Mouse (Mus musculus) left cerebral cortex, postnatal 36 days (tissue): ENCODE results near the gene Hsd11b1. TPM values are rescaled to one million over a fixed set of nuclear protein-coding genes. Genes with fewer than 3 reads are reported as not detected.

Experiments used
- DNase-seq, 2 experiments: peaks; one replicate each; pipeline ENCODE4 v3.0.0; 2021 to 2022; ENCODE audit warnings: low spot score in 2 of 2, mixed read lengths in 1 of 2
- intact Hi-C: fragments of 180-260 bp; cut with DNase I; formaldehyde crosslinking; loops from one replicate; pipeline ENCODE4 v1.15.1; 2025
- total RNA-seq, 2 experiments: library from RNA; stranded (reverse); gene quantifications; 2 replicates each; pipeline ENCODE4 v1.2.3; 2021

Gene Hsd11b1
- total RNA-seq, 2 experiments from 2014 or later = 14.2 to 26.7 TPM

DNA sequence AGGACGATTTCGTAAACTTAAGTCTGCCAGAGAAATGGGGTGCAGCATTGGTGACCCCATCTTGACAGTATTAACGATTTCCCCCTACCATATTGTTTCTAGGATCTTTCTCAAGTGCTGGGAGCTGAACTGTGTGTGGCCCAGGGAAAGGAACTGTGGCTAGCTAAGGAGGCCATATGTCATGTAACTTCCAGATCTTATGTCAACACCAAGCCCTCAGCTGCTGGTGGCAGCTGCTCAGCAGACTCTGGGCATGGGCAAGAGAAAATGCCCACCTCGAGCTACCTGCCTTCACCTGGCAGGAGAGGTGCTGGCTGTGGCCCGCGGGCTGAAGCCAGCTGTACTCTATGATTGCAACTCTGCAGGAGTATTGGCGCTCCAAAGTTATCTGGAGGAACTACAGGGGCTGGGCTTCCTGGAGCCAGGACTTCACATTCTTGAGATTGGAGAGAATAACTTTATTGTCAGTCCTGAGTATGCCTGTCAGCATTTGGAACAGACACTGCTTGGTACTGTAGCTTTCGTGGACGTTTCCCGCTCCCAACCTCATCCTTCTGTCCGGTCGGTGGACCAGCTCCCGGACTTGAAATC is 89.6 kb downstream of the Hsd11b1 start:
- intact Hi-C loops = no loop called here
- no peak for DNase-seq

DNA sequence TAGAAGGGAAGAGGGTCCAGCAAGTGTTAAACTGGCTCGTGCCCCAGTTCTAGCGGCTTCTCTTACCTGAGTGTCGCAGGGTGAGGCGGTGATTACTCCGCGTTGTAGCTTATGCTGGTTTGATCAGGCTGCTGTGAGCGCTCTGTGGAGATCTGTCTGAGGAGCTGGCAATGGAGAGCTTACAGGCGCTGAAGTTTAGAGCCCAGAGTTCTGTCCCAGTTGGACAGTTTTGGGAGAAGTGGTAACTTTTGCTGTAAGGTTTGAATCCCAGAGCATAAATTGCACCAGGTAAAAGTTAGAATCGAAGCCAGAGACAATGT is 90.1 kb downstream of the Hsd11b1 start:
- intact Hi-C loops = loop anchor here (1.0 kb wide), 1 partner anchor 43 kb away; the partner anchor contains the start of gene Diexf

DNA sequence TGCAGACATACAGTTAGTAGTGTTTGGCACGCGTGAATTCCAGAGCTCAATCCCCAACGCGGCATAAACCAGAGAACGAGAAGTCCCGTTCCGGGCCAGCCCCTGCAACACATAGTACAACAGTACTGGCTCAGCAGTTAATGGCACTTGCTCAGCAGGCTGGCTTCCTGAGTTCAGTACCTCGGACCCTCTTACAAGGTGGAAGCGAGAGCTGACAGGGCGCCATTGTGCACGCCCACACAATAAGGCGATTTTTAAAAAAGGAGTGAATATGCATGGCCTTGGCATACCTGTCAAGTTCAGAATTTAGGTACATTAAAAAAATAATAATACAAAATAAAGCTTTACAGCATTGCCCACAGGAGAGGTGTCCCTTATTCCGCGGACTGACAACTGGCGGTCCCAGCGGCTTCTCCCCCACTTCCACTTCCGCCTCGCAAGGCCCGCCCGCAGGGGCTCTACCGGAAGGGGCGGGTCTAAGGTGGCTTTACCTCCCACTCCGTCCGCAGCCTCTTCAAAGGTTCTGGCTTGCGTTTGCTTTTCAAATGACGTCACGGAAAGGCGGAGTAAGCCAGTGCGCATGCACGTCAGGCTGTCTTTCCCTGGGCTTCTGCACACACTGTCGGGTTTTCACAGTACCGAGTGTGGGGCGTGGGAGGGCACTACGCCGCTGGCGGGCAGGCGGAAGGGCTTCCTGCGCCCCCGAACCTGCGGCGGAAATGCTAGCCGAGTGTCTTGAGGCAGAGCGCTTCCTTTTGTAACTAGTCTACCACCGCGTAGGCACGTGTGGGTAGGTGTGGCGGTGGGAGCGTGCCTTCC is 90.7 kb downstream of the Hsd11b1 start:
- peak; percentile 93 to 94 for DNase-seq
- intact Hi-C loops = loop anchor here (1.0 kb wide), 1 partner anchor 43 kb away; the partner anchor contains the start of gene Diexf

More for the DNA sequence above, 90.1 kb downstream of the Hsd11b1 start:
- DNase-seq = no peak

Other genes with a start within 250 kb of the Hsd11b1 start
- 10 to 100 TPM; 20.9 to 28.3 TPM for gene Syt14, start 228.3 kb downstream of the Hsd11b1 start, total RNA-seq
- gene Diexf, start 133.8 kb downstream of the Hsd11b1 start, total RNA-seq = 10 to 100 TPM; 14.3 to 20.4 TPM
- gene Irf6, start 111.0 kb downstream of the Hsd11b1 start, total RNA-seq = 1 to 10 TPM in 1 of 2 experiments, under 1 TPM in 1; 0.99 to 1.7 TPM
- gene A130010J15Rik, start 96.0 kb downstream of the Hsd11b1 start, total RNA-seq = 1 to 10 TPM; 2.6 to 3.2 TPM
- gene Traf3ip3, start 62.4 kb downstream of the Hsd11b1 start, total RNA-seq = 1 to 10 TPM; 1.6 to 2.0 TPM
- 1 to 10 TPM in 1 of 2 experiments, under 1 TPM in 1; 0.89 to 1.6 TPM for gene Lamb3, start 56.4 kb downstream of the Hsd11b1 start, total RNA-seq
- 1 to 10 TPM; 5.3 to 8.7 TPM for gene G0s2, start 9.1 kb upstream of the Hsd11b1 start, total RNA-seq
- 10 to 100 TPM; 32.4 to 47.1 TPM for gene Camk1g, start 106.2 kb upstream of the Hsd11b1 start, total RNA-seq